Mouse (Mus musculus) limb, embryonic 15.5 days (tissue): ENCODE results near the gene Cgnl1. TPM values are rescaled to one million over a fixed set of nuclear protein-coding genes. Genes with fewer than 3 reads are reported as not detected.

ENCODE experiments used
- ATAC-seq: fragments of 200-750 bp; cut with Nextera tagmentation; 2 replicates; pipeline ENCODE4 v1.8.0; 2017; ENCODE audit warnings: low read depth, moderate TSS enrichment; ENCODE audit not compliant: insufficient number of reproducible peaks, low FRiP score, low TSS enrichment
- H3K27ac ChIP-seq: fragments of 300-500 bp; sonication (generic); 2 replicates; pipeline ENCODE4 v1.5.1; 2015; ENCODE audit warnings: moderate library complexity, mild to moderate bottlenecking, inconsistent platforms
- H3K27me3 ChIP-seq: fragments of 300-500 bp; sonication (generic); 2 replicates; pipeline ENCODE4 v1.6.1; 2015; ENCODE audit warnings: inconsistent platforms
- H3K36me3 ChIP-seq: fragments of 300-500 bp; sonication (generic); 2 replicates; pipeline ENCODE4 v1.6.1; 2015; ENCODE audit warnings: inconsistent platforms
- H3K4me1 ChIP-seq: fragments of 300-500 bp; sonication (generic); 2 replicates; pipeline ENCODE4 v1.6.1; 2015; ENCODE audit warnings: inconsistent platforms
- H3K4me2 ChIP-seq: fragments of 300-500 bp; sonication (generic); 2 replicates; pipeline ENCODE4 v1.6.1; 2015; ENCODE audit warnings: mild to moderate bottlenecking, inconsistent platforms
- H3K4me3 ChIP-seq: fragments of 300-500 bp; sonication (generic); 2 replicates; pipeline ENCODE4 v1.5.1; 2015; ENCODE audit warnings: mild to moderate bottlenecking, inconsistent platforms
- H3K9ac ChIP-seq: fragments of 300-500 bp; sonication (generic); 2 replicates; pipeline ENCODE4 v1.6.1; 2015; ENCODE audit warnings: inconsistent platforms
- H3K9me3 ChIP-seq: fragments of 300-500 bp; sonication (generic); 2 replicates; pipeline ENCODE4 v1.6.1; 2016; ENCODE audit warnings: inconsistent platforms
- WGBS: fragments of 180-500 bp; shearing (Covaris S2); methylation state at CpG from one replicate; pipeline ENCODE4 v1.1.7; 2015; 5-methylcytosine and 5-hydroxymethylcytosine counted together
- polyA plus RNA-seq: library from polyadenylated mRNA; unstranded; fragments of >200 nt; fragmentation: Nextera tagmentation; extraction: Ambion mirVana; gene quantifications from 2 replicates; pipeline ENCODE4 v1.2.1, GENCODE M21; 2015

Gene Cgnl1
- polyA plus RNA-seq, 1 experiment from 2014 or later, result 17.5 TPM

DNA sequence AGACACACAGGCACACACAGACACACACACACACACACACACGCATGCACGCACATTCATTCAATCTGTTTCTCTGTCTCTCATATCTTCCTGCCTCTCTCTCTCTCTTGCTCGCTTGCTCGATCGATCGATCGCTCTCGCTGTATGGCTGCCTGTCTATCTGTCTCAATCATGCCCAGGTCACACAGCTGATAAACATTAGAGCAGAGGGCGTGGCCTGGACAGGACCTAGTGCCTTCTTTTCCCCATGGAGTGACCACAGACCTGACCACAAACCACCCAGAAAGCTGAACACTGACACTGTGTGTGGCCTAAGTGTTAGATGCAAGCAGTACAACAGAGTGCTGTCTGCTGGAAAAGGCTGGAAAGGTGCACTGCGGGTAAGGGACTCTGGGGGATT lies 60.6 kb downstream of the Cgnl1 start:
- Histone ChIP-seq H3K36me3 (peaks cover 12% of the 10 kb centered on the region; the same call in 1 of the 2 replicates), H3K27me3 (no peaks in the 10 kb centered on the region), H3K9me3 (no peaks in the 10 kb centered on the region), H3K4me1 (no peaks in the 10 kb centered on the region), H3K9ac (no peak overlapping the region), H3K4me2 (no peak overlapping the region), H3K27ac (no peak overlapping the region), H3K4me3 (no peak overlapping the region)
- 0 out of 2 replicates have a peak, but pooled peaks have one; percentile 14 for ATAC-seq
- WGBS, result 76% methylated on average over 10 of the region's 10 CpGs

DNA sequence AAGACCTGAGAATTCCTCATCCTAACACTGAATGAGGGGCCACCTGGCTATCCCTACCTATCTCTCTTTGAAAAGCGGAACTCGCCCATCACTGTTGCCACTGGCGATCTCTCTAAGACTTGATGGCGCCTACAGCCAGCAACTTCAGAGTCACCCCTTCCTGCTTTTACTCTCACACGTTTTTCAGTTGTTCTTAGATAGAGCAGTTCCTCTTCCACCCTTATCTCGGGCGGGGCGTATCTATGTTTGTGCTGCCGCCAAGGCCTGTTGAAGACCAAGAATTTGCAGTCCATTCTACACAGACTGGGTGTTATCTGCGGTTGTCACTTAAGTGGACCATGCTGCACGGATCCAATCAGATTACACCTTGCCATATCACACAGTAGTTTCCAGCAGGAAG lies 62.2 kb downstream of the Cgnl1 start:
- WGBS, result 88% methylated on average over 11 of the region's 11 CpGs
- no peak for ATAC-seq

DNA sequence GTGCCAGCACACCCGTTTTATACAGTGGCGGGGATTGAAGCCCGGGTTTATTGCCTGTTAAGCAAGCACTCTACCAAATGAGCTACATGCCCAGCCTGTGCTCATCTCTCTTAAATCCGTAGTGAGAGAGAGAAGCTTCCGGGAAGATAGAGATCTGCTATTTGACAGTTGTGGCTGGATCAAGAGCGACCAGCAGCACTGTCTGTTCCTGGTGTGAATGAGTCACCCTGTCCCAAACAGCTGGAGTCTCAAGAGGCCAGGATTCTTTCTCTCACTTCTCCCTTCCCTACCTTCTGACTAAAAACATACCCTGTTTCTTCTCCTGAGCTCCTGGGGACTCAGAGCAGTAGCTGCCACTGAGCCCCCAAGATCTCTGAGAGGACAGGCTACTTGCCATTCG lies 63.4 kb downstream of the Cgnl1 start:
- H3K4me1 ChIP-seq, result no peaks in the 10 kb centered on the region
- no peak overlapping the region for H3K4me3 ChIP-seq
- ATAC-seq, result no peak
- no peak overlapping the region for H3K4me2 ChIP-seq
- H3K9me3 ChIP-seq, result no peaks in the 10 kb centered on the region
- 0 out of 2 replicates have a peak, but pooled peaks cover 5% of the 10 kb centered on the region for H3K36me3 ChIP-seq
- WGBS, result 81% methylated on average over 7 of the region's 7 CpGs
- no peak overlapping the region for H3K27ac ChIP-seq
- no peaks in the 10 kb centered on the region for H3K27me3 ChIP-seq
- no peak overlapping the region for H3K9ac ChIP-seq

More for the DNA sequence above, 62.2 kb downstream of the Cgnl1 start:
- no peak overlapping the region for H3K27ac ChIP-seq
- H3K9ac ChIP-seq, result no peak overlapping the region
- H3K4me1 ChIP-seq, result no peaks in the 10 kb centered on the region
- H3K27me3 ChIP-seq, result no peaks in the 10 kb centered on the region
- no peak overlapping the region for H3K4me2 ChIP-seq
- H3K36me3 ChIP-seq, result 0 out of 2 replicates have a peak, but pooled peaks cover 8% of the 10 kb centered on the region
- H3K9me3 ChIP-seq, result no peaks in the 10 kb centered on the region
- H3K4me3 ChIP-seq, result no peak overlapping the region

DNA sequence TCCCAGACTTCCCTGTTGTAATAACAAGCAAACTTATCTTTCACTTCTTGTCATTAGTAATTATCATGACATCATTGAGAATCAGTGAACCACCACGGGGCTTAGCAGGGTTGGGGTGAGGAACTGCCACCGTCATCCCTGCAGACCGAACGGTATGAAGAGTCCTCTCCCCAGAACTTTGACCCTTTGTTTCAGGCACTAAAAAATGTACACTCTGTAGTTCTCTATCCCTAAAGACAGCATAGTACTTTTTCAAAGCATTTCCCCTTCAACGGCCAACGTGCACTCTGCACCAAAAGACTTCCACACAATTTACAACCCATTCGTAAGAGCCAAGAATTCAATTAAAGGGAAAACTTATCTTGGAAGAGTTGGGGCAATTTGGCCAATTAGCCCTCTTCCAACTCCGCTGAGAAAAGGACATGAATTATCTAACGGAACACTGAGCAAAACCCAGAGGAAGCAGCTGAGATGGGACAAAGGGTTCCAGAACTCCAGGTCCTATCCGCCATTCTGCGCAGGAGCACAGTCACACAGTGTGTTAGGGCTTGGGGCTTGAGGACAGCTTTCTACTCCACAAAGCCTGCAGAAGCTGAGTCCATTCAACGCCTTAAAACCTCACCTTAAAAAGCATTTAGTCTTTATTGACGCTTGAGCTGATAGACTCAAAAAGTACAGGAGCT lies 66.9 kb downstream of the Cgnl1 start:
- Histone ChIP-seq H3K9me3 (no peaks in the 10 kb centered on the region), H3K27ac (no peak overlapping the region), H3K36me3 (0 out of 2 replicates have a peak, but pooled peaks cover 5% of the 10 kb centered on the region), H3K4me2 (no peak overlapping the region), H3K4me3 (no peak overlapping the region), H3K4me1 (no peaks in the 10 kb centered on the region), H3K9ac (no peak overlapping the region), H3K27me3 (no peaks in the 10 kb centered on the region)
- 79% methylated on average over 13 of the region's 13 CpGs for WGBS
- ATAC-seq, result no peak

DNA sequence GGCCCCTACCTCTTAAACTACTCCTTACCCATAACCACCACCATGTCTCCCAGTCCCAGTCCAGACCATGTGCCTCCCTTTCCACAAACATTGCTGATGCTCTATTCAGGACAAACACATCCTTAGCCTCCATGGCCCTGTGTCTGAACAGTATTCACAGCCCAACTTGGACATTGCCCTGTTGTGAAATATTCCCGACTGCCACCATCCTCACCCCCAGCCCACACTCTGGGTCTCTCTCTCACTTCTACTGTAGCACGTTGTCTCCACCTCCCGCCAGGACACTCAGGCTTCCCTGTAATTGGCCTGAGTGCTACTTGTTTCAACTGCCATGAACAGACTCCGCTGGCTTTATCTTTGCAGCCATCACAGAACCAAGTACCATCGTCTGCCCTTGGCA lies 72.3 kb downstream of the Cgnl1 start:
- Histone ChIP-seq H3K36me3 (no peaks in the 10 kb centered on the region), H3K4me1 (peaks cover 10% of the 10 kb centered on the region), H3K27ac (no peak overlapping the region), H3K9ac (no peak overlapping the region), H3K4me2 (no peak overlapping the region), H3K9me3 (no peaks in the 10 kb centered on the region), H3K27me3 (no peaks in the 10 kb centered on the region), H3K4me3 (no peak overlapping the region)
- WGBS, result 92% methylated on average over 5 of the region's 5 CpGs
- no peak for ATAC-seq

DNA sequence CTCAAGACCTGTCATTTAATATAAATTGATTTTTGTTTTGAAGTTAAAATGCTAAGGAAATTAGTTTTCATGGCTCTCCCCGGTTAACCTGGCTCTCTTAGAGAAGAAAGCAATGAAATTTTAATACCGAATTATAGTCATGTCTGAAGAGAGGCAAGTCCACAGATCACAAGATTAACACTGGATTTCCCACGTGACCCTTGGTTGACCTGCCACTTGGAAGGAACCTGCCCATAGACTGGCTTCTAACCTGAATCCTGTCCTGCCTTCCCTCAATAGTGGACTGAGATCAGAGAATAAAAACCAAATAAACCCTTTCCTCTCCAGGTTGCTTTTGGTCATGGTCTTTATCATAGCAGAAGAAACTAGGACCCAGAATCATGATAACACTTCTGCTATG lies 73.3 kb downstream of the Cgnl1 start:
- 72% methylated on average over 3 of the region's 3 CpGs for WGBS
- ATAC-seq, result no peak

DNA sequence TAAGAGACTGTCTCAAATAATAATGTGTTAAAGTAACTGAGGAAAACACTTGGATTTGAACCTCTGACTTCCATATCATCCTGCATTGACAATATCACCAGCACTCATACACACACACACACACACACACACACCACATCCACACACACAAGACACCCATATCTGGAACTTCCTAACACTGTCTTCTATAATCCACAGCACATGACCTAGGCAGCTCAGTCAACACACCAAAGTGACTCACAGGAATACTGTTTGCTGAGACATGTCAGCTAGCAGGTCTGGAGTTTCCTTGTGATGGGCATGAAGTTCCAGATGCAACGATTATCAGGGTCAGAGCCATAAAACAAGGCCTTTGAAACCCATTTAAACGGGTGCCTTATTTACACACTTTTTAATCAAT lies 74.2 kb downstream of the Cgnl1 start:
- WGBS, result 52% methylated on average over 2 of the region's 2 CpGs
- ATAC-seq, result no peak

More for the DNA sequence above, 73.3 kb downstream of the Cgnl1 start:
- Histone ChIP-seq H3K9ac (no peak overlapping the region), H3K36me3 (no peaks in the 10 kb centered on the region), H3K4me3 (no peak overlapping the region), H3K27ac (no peak overlapping the region), H3K4me2 (no peak overlapping the region), H3K27me3 (no peaks in the 10 kb centered on the region), H3K9me3 (no peaks in the 10 kb centered on the region), H3K4me1 (peaks cover 10% of the 10 kb centered on the region)

DNA sequence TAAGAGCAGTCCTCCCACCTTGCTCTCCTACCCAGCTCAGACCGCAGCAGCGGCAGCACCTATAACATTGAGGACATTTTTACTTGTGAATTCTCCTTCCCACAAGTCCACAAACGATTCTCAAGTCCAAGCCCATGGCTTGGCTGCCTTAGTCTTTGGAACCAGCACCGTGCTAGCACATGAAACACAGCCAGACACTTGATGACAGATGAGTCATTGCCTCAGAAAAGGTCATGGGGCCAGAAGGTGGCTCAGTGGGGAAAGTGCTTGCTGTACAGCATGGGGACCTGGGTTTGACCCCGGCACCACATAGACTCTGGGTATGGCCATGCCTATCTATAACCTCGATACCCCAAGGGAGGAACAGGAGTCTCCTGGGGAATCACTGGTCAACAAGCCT lies 74.6 kb downstream of the Cgnl1 start:
- Histone ChIP-seq H3K4me1 (peaks cover 10% of the 10 kb centered on the region), H3K4me2 (no peak overlapping the region), H3K27ac (peak overlapping the region; percentile 43; the same call in 1 of the 2 replicates), H3K4me3 (no peak overlapping the region), H3K9ac (no peak overlapping the region), H3K36me3 (no peaks in the 10 kb centered on the region), H3K27me3 (no peaks in the 10 kb centered on the region), H3K9me3 (no peaks in the 10 kb centered on the region)
- no peak for ATAC-seq
- WGBS, result 62% methylated on average over 6 of the region's 6 CpGs

More for the DNA sequence above, 74.2 kb downstream of the Cgnl1 start:
- Histone ChIP-seq H3K4me2 (no peak overlapping the region), H3K9ac (no peak overlapping the region), H3K4me1 (peaks cover 10% of the 10 kb centered on the region), H3K9me3 (no peaks in the 10 kb centered on the region), H3K36me3 (no peaks in the 10 kb centered on the region), H3K4me3 (no peak overlapping the region), H3K27ac (no peak overlapping the region), H3K27me3 (no peaks in the 10 kb centered on the region)

DNA sequence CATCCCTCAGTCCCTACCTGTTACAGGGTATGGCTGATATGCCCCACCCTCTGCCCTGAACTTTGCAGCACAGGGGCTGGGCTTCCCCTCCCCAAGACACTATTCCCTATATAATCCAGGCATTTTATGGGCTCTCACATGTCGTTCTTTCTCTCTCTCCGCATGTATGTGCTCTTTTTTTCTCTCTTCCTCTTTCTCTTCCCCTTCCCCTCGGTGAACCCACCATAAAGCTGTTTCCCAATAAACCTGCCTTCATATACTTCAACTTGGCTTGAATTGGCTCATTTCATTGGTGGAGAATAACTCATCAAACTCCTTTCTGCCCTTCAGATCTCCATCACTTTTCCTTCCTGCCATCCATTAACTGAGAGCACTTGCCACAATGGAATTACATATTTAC lies 76.3 kb downstream of the Cgnl1 start:
- Histone ChIP-seq H3K9me3 (no peaks in the 10 kb centered on the region), H3K36me3 (no peaks in the 10 kb centered on the region), H3K27ac (no peak overlapping the region), H3K4me2 (no peak overlapping the region), H3K27me3 (no peaks in the 10 kb centered on the region), H3K4me1 (peaks cover 11% of the 10 kb centered on the region), H3K9ac (no peak overlapping the region), H3K4me3 (no peak overlapping the region)
- ATAC-seq, result no peak
- WGBS, result 40% methylated on average over 3 of the region's 3 CpGs

DNA sequence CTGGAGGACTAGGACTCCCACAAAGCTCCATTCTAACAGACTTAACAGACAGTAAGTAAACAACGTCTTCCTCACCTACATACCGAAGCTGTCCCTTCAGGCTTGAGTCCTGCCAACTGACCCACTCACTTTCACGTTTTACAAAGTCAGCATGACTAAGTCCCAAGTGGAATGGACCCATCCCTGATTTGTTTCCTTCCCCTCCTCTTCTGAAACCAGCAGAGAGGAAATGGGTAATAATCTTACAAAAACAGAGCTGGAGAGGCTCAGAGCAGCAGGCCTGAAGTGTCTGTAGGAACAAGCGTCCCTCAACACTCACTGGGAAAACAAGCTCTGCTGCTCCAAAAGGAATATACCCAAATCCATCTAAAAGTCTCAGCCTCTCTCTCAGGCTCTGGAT lies 77.2 kb downstream of the Cgnl1 start:
- Histone ChIP-seq H3K27me3 (no peaks in the 10 kb centered on the region), H3K9me3 (no peaks in the 10 kb centered on the region), H3K36me3 (no peaks in the 10 kb centered on the region), H3K9ac (no peak overlapping the region), H3K4me1 (peaks cover 13% of the 10 kb centered on the region), H3K27ac (no peak overlapping the region), H3K4me3 (no peak overlapping the region), H3K4me2 (no peak overlapping the region)
- no peak for ATAC-seq
- WGBS, result 39% methylated on average over 4 of the region's 4 CpGs

DNA sequence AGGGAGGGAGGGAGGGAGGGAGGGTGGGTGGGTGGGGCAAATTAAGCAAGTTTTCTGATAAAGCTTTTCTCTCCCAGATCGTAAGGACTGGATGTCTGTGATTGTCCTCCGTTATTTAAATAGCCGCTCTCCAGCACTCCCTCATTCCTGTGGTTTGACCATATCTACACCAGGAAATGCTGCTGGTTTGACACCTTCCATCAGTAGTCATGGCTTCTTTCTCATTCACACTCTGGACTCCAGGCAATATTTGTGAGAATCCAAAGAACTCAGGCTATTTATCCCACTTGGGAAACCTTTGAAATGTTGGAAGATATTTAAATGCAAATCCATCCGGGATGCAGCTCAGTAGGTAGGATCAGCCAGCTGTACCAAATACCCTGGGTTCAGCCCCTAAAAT lies 77.6 kb downstream of the Cgnl1 start:
- H3K36me3 ChIP-seq, result no peaks in the 10 kb centered on the region
- H3K9me3 ChIP-seq, result no peaks in the 10 kb centered on the region
- no peak overlapping the region for H3K9ac ChIP-seq
- WGBS, result 66% methylated on average over 4 of the region's 4 CpGs
- ATAC-seq, result no peak
- peaks cover 13% of the 10 kb centered on the region for H3K4me1 ChIP-seq
- no peak overlapping the region for H3K27ac ChIP-seq
- H3K27me3 ChIP-seq, result no peaks in the 10 kb centered on the region
- H3K4me2 ChIP-seq, result no peak overlapping the region
- H3K4me3 ChIP-seq, result no peak overlapping the region

DNA sequence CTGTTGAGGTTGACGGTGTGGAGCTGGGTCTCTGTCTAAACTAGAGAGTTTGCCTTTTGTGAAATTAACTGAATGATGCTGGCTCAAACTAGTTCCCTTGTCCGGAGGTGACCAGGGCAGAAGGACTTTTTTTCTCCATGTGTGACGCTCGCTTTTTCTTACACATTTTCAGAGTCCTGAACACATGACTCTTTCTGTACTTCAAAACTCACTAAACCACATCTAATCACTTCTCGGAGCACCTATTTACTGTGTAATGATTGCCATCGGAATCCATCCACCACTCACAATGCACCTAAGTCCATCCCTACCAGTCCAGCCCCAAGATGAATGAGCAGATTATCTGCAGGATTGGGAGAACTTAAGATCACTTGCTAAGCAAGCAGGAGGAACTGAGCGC lies 79.2 kb downstream of the Cgnl1 start:
- Histone ChIP-seq H3K4me1 (peaks cover 13% of the 10 kb centered on the region), H3K27ac (no peak overlapping the region), H3K36me3 (no peaks in the 10 kb centered on the region), H3K27me3 (no peaks in the 10 kb centered on the region), H3K4me2 (no peak overlapping the region), H3K9me3 (no peaks in the 10 kb centered on the region), H3K9ac (no peak overlapping the region), H3K4me3 (no peak overlapping the region)
- ATAC-seq, result no peak
- 93% methylated on average over 7 of the region's 7 CpGs for WGBS
